Mouse (Mus musculus) adrenal gland, postnatal 10 days (tissue): Measurements from ENCODE around the gene Arap2. TPM values are rescaled to one million over a fixed set of nuclear protein-coding genes. Genes with fewer than 3 reads are reported as not detected.

Experiments
- DNase-seq: peaks from one replicate; pipeline ENCODE4 v3.0.0; 2021; ENCODE audit warnings: mixed read lengths
- long read RNA-seq, 2 experiments: library from polyadenylated mRNA; stranded (forward); transcript quantifications; one replicate each; pipeline ENCODE4 v2.0.0; 2021
- total RNA-seq, 2 experiments: library from RNA; stranded (reverse); gene quantifications; 2 replicates each; pipeline ENCODE4 v1.2.3; 2021

The Arap2 gene
- total RNA-seq, result 1 to 10 TPM; 7.8 to 9.6 TPM
- long read RNA-seq, experiment 1, partial matches to known transcripts, result 4 of 4 reads
- long read RNA-seq, experiment 1, other reads (novel, unspliced or antisense), result 0 of 4 reads
- long read RNA-seq, experiment 2, partial matches to known transcripts, result 0 of 2 reads
- long read RNA-seq, experiment 2, other reads (novel, unspliced or antisense), result 2 of 2 reads

DNA sequence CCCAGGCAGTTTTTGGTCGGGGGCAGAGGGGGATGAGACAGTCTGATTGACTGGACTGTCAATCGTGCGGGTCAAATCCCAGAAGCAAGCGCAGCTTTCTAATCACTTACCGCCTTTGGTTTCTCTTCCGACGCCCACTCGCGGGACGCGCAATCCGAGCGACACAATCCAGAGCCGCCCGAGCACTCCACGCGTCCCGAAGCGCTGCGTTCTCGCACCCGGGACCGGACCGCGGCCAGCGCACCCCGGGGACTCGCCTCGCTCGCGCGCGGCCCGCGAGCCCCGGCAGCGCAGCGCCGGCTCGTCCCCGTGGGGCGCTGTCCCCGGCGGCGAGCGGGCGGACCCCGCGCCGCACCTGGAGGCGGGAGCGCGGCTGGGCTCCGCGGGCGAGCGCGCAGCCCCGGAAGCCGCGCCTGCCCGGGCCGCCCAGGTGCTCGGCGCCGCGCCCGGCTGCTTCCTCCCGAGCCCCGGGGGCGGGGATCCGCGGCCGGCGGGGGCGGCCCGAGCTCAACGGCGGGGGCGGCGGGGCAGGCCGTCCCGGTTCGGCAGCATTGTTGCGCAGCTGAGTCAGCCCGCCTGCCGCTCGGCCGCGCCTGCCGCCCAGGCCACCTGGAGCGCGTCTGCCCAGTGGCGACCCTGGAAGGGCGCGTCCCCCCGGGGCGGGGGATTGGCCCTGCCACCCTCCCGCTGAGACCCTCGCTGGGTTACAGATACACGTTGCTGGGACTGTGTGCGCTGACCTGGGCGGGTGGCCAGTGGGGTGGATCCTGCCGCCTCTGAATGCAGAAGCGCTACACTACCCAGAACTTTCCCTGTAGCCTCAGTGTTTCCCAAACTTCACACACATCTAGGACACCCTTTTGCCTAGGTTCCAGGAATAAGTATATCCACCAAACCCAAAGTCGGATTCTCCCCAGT is at the start of gene Arap2:
Gene Arap2 (minus strand): TSS at position 376 of the 918 bp plus-strand sequence.
- peak; percentile 77 for DNase-seq

GRCm38 (mm10) chr5:62815741-62816140 is 49.8 kb upstream of the Arap2 start:
- DNase-seq, result no peak

- DNase-seq, result no peak
Observed at GRCm38 (mm10) chr5:62814072-62814414, 48.1 kb upstream of the Arap2 start.

DNA sequence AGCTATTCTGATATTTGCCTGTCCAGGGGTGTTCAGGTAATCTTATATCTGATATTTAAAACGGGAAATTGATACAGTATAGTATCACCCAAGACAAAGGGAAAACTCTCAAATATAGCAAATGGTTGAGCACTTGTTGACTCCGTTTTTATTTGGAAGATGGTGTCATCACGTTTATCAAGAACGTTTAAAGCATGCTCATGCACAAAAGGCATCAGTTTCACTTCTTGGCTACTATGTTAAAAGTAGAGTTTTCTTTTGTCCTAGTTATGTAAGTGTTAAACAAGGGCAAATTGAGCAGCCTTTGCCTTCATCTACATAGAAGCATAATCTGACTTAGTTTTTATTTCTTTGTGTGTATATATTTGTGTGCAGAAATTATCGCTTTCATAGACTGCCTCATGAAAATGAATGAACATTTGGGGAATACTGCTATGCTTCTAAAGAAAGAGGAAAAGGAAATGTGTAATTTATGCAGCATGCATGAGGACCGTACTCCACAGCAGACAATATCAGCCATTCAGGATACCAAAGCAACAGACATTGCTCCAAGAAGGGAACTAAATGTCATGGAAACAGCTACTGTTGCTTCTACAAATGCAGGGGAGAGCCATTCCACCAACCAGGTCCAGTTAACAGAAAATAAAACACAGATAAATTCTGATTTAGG is 47.6 kb upstream of the Arap2 start, which contains the start of gene Dthd1:
Gene Dthd1 (plus strand): TSS at position 422 of the 670 bp plus-strand sequence.
- DNase-seq, result no peak

GRCm38 (mm10) chr5:62792776-62793175 is 26.8 kb upstream of the Arap2 start:
- no peak for DNase-seq

- no peak for DNase-seq
Observed at GRCm38 (mm10) chr5:62790921-62791564, 25.1 kb upstream of the Arap2 start.

- peak; percentile 5 for DNase-seq
Observed at GRCm38 (mm10) chr5:62786809-62787208, 20.9 kb upstream of the Arap2 start.

DNA sequence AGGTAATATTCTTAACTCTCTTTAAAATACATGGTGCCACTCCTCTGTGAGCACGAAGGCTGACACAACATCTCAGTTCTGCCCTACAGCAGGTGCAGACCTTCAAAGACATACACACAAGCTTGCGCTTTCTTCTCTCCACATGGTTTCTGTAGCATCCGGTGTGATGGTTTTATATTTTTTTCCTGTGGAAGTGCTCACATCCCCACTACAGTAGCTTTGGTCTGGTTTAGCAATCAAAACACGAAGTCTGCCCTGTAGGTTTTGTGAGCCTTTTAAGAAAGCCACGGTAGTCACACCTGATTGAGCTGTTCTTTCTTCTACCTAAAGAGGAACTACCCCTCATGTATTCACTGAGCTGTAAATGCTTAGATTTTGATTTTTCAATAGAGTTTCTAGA is 12.7 kb upstream of the Arap2 start:
- DNase-seq, result no peak

GRCm38 (mm10) chr5:62777804-62778203 is 11.8 kb upstream of the Arap2 start:
- no peak for DNase-seq

GRCm38 (mm10) chr5:62771775-62772599 is 6.0 kb upstream of the Arap2 start:
- DNase-seq, result no peak

DNA sequence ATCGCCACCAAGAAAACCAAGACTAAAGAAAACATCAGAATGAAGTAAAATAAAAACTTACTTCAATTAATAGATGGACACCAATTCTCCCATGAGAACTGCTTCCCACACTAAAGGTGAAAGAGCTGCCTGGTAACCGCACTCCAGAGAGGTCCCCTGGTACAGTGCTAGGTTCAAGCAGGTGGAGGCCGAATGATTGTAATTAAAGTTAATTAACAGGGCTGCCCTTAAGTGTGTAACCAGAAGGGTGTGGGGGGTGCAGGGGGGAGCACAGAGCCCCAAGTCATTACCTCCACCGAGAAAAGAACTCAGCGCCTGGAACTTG is 538 bp downstream of the Arap2 start:
- no peak for DNase-seq

DNA sequence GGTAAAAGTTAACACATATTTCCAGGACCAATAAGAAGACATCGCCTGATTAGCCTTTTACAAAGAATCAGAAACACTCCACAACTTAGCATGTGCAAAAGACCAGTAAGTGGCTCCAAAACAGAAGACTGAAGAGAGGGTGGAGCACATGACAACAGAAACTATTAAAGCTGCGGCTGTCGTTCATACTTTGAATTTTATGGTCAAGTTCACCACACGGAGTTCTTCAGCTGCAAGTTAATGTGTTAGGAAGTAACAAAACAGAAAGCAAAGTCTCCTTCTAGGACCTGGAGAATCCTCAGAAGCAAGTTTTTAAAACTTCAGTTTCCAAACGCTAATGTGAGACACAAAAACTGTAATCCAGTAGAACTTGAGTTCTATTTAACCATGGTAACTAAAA is 1.8 kb downstream of the Arap2 start:
- no peak for DNase-seq

- DNase-seq, result peak; percentile 2
Observed at GRCm38 (mm10) chr5:62763046-62763445, 2.9 kb downstream of the Arap2 start.

GRCm38 (mm10) chr5:62762298-62762960 is 3.5 kb downstream of the Arap2 start:
- DNase-seq, result no peak

- no peak for DNase-seq
Observed at GRCm38 (mm10) chr5:62760791-62761504, 5.0 kb downstream of the Arap2 start.

DNA sequence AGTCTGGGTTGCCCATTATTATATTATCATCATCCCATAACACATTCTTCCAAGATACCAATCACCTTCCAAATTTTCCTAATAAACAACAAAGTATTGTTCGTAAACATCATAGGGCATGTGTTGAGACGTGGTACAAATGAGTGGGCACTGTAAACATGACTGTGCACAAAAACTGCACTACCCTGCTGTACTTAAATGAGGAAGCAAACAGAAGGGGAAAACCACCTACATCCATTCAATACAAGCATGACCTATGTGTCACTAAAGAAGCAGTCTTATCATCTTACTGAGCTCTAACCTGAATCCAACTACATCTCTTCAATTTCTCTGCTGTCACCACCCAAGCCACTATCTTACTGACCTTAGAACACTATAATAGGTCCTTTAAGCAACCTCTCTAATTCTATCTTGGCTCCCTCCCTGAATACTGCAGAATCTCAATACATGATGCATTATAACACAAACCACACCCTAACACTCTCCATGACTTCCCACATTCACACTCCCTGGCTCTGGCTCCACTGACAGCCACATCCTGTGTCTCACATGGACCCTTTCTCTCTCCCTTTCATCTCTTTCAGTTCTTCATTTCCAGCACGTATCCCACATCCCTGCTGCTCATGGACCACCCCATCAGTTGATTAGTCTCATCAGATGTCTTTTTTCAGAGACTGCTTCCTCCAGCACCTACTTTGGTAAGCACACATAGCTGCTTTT is 10.0 kb downstream of the Arap2 start:
- DNase-seq, result no peak

DNA sequence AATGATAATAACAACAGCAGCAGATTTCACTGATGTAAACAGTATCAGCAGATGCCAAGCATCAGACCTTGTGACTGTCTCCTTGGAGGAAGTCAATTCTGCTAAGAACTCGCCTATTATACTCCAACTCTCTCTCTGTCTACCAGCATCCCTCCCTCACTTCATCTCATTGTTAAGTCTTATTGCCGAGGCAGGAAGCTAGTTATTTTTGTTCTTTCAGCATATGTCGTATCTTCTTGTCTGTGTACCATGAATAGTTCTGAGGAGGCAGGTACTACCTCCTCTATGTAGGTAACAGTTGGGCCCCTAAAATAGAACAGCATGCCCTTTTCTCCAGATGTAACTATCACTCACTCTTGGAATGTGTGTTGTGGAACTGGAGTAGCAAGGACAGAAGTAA is 13.0 kb downstream of the Arap2 start:
- no peak for DNase-seq

DNA sequence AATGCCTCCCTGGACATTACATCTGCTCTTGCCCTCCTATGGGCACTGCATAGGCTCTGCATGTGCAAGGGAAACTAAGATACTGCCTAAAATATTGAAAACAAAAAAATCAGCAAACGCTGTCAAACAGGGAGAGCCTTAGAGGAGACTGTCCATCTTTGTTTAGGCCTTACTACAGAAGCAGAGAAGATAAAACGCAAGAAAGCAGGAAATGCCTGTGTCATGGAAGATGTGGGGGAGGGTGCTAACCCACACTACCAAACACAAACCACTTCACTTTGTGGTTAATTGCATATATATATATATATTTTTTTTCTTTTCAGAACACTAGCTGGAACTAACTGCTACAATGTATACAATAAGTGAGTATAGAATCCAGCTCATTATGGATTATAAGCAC is 14.3 kb downstream of the Arap2 start:
- DNase-seq, result no peak

DNA sequence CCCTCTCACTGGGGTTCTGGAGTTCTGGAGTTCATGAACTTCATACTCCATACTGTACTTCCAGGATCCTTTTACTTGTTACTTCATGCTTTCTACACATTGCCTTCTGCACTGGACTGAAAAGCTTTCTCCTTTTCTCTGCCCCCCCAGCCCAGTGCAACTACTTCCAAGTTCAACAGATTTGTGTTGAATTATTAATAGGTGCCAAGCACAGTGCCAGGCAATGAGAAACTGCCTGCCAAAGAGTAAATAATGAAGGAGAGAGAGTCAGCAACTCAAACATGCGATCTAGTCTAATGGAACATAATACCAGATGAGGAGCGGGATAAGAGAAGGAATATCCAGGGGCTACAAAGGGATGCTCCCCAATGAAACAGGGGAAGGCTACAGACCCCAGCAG is 17.8 kb downstream of the Arap2 start:
- no peak for DNase-seq
